Mouse (Mus musculus): ENCODE measurements around the gene Alms1.
"Not testable (repeated sequence)": the region's sequence is repeated elsewhere in the genome, so short reads cannot be mapped to it uniquely, and the experiment has no call there.

GRCm38 (mm10) chr6:85701943-85702342 lies 114.6 kb downstream of the Alms1 start:
- not testable (repeated sequence) for TF ChIP-seq CTCF (conservative IDR thresholded peaks at IDR 0.05 in 1 of 2, IDR thresholded peaks at IDR 0.05 in 1 of 2; ENCODE audit: low read depth in 2 of 2, low read length in 2 of 2); EP300 (IDR thresholded peaks at IDR 0.05; ENCODE audit: low read length); POLR2A (IDR thresholded peaks at IDR 0.05; ENCODE audit: low read depth, low read length); MAX (IDR thresholded peaks at IDR 0.05; ENCODE audit: low read length); CHD2 (IDR thresholded peaks at IDR 0.05; ENCODE audit: low read length); ETS1 (conservative IDR thresholded peaks at IDR 0.05; ENCODE audit: low read depth, low read length); RCOR1 (conservative IDR thresholded peaks at IDR 0.05; ENCODE audit: low read depth, low read length)

Measured in CH12.LX (cell line).